Mouse (Mus musculus): ENCODE data around the gene Chd3.
"Not testable (repeated sequence)": the region's sequence is repeated elsewhere in the genome, so short reads cannot be mapped to it uniquely, and the experiment has no call there.

DNA sequence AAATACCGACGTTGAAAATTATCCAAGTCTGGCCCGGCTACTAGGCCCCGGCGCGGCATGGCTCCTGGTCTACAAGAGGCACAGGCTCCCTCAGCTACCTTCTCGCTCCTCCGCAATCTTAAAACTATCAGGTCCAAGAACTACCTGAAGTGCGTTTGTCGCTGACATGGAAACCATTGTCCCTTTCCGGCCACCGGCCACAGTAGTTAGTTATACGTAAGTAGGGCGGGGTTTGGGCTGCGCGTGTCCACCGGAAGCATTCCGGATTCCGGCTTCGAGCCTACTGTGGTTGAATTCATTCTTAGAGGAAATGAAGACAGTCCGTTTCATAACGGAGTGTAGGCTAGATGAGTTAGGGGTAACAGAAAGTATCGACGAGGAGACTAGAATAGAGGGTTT lies 26.0 kb upstream of the Chd3 start, which contains the start of the genes Naa38 and Cyb5d1:
- not testable (repeated sequence) for TF ChIP-seq CTCF (IDR thresholded peaks at IDR 0.05; ENCODE audit: low read depth, low read length); GATA1 (IDR thresholded peaks at IDR 0.05; ENCODE audit: borderline replicate concordance, low read length); TAL1 (conservative IDR thresholded peaks at IDR 0.05; ENCODE audit: low read depth, low read length)
